Mouse (Mus musculus) liver, embryonic 14.5 days (tissue): Measurements from ENCODE around the gene Fars2.

Experiments
- CTCF ChIP-seq: IDR thresholded peaks from 2 replicates; pipeline ENCODE4 v1.5.1; 2016; ENCODE audit warnings: antibody characterized with exemption, low read depth, control low read depth
- EP300 ChIP-seq: IDR thresholded peaks from 2 replicates; pipeline ENCODE4 v1.6.1; 2016; ENCODE audit warnings: antibody characterized with exemption, low read depth

GRCm38 (mm10) chr13:36448565-36448964, 331.4 kb downstream of the Fars2 start:
- TF ChIP-seq CTCF: no peak
- TF ChIP-seq EP300: no peak
